Mouse (Mus musculus) thymus, adult 2 months (tissue): ENCODE measurements at regions not wholly inside any gene's neighbourhood (a gene's known extent, or its start where the extent isn't known, plus 50 kb on each side); places are given as distances from the start of the nearest gene placed in this dataset.

Experiments used
- DNase-seq: peaks from one replicate; pipeline ENCODE4 v3.0.0; 2021
- H3K27ac ChIP-seq: fragments of 200-500 bp; 2 replicates; pipeline ENCODE4 v1.5.1; 2012; ENCODE audit warnings: low read length, control low read depth; ENCODE audit not compliant: control insufficient read depth, insufficient read depth
- H3K27me3 ChIP-seq: fragments of 200-500 bp; 2 replicates; pipeline ENCODE4 v1.6.1; 2012; ENCODE audit warnings: mild to moderate bottlenecking, low read length, moderate library complexity, mixed read lengths; ENCODE audit not compliant: control insufficient read depth, insufficient read depth
- H3K36me3 ChIP-seq: fragments of 200-500 bp; 2 replicates; pipeline ENCODE4 v1.6.1; 2012; ENCODE audit warnings: mild to moderate bottlenecking, low read length, moderate library complexity; ENCODE audit not compliant: control insufficient read depth, insufficient read depth
- H3K4me1 ChIP-seq: fragments of 200-500 bp; replicated peaks from 2 replicates; pipeline ENCODE4 v1.6.1; 2012; ENCODE audit warnings: low read length; ENCODE audit not compliant: control insufficient read depth, insufficient read depth
- H3K4me3 ChIP-seq: fragments of 200-500 bp; 2 replicates; pipeline ENCODE4 v1.5.1; 2012; ENCODE audit warnings: mild to moderate bottlenecking, low read length, control low read depth, moderate library complexity; ENCODE audit not compliant: control insufficient read depth, insufficient read depth
- CTCF ChIP-seq: fragments of 200-500 bp; IDR thresholded peaks from 2 replicates; pipeline ENCODE4 v1.5.1; 2012; ENCODE audit warnings: mild to moderate bottlenecking, control low read depth, low read length, moderate library complexity, borderline replicate concordance; ENCODE audit not compliant: control insufficient read depth, poor library complexity, insufficient read depth; ENCODE audit errors: extremely low read depth
- POLR2A ChIP-seq: fragments of 200-500 bp; IDR thresholded peaks from 2 replicates; pipeline ENCODE4 v1.6.1; 2012; ENCODE audit warnings: mild to moderate bottlenecking, low read length, control low read depth, moderate library complexity; ENCODE audit not compliant: control insufficient read depth, poor library complexity, insufficient read depth; ENCODE audit errors: extremely low read depth
- WGBS: fragments of 180-500 bp; shearing (Covaris S2); methylation state at CpG from one replicate; pipeline ENCODE4 v1.1.7; 2018; 5-methylcytosine and 5-hydroxymethylcytosine counted together

DNA sequence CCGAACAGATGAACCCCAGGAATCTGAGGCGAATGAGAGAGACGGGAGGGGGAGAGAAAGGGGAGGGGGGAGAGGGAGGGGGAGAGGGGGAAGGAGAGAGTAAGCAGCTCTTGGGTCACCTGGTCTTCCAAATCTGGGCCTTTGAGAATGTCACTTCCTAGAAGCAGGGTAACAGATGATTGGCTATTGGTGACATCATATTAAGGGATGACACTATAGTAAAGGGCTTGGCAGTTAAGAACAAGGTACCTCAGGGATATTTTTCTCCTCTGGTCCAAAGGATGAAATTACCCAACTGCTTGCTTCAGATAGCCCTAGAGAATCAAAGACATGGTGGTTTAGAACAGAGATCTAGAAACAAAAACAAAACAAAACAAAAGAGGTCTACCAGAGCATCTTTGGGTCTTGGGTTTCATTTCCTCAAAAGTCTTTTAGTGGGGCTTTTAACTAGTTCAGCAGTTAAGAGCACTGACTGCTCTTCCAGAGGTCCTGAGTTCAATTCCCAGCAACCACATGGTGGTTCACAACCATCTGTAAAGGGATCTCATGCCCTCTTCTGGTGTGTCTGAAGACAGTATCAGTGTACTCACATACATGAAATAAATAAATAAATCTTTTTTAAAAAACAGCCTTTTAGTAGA, 97.6 kb upstream of the Gnao1 start:
- TF ChIP-seq POLR2A (no peak), CTCF (no peak)
- Histone ChIP-seq H3K27ac (no peak overlapping the region), H3K36me3 (no peaks in the 10 kb centered on the region), H3K27me3 (no peaks in the 10 kb centered on the region), H3K4me3 (no peak overlapping the region), H3K4me1 (no peaks in the 10 kb centered on the region)
- DNase-seq = no peak
- WGBS = 90% methylated on average over 3 of the region's 3 CpGs

GRCm38 (mm10) chr8:93713221-93713620, 96.5 kb upstream of the Gnao1 start:
- H3K27me3 ChIP-seq = no peaks in the 10 kb centered on the region
- no peak overlapping the region for H3K27ac ChIP-seq
- no peaks in the 10 kb centered on the region for H3K4me1 ChIP-seq
- DNase-seq = no peak
- H3K36me3 ChIP-seq = no peaks in the 10 kb centered on the region
- no peak overlapping the region for H3K4me3 ChIP-seq
- TF ChIP-seq CTCF = no peak
- no peak for TF ChIP-seq POLR2A
- WGBS = 64% methylated on average over 2 of the region's 2 CpGs

GRCm38 (mm10) chr8:93724896-93725489, 84.8 kb upstream of the Gnao1 start:
- DNase-seq = no peak
- Histone ChIP-seq H3K27ac (no peak overlapping the region), H3K4me3 (no peak overlapping the region), H3K27me3 (no peaks in the 10 kb centered on the region), H3K4me1 (no peaks in the 10 kb centered on the region), H3K36me3 (no peaks in the 10 kb centered on the region)
- TF ChIP-seq CTCF = no peak
- TF ChIP-seq POLR2A = no peak
- 92% methylated on average over 15 of the region's 15 CpGs for WGBS

DNA sequence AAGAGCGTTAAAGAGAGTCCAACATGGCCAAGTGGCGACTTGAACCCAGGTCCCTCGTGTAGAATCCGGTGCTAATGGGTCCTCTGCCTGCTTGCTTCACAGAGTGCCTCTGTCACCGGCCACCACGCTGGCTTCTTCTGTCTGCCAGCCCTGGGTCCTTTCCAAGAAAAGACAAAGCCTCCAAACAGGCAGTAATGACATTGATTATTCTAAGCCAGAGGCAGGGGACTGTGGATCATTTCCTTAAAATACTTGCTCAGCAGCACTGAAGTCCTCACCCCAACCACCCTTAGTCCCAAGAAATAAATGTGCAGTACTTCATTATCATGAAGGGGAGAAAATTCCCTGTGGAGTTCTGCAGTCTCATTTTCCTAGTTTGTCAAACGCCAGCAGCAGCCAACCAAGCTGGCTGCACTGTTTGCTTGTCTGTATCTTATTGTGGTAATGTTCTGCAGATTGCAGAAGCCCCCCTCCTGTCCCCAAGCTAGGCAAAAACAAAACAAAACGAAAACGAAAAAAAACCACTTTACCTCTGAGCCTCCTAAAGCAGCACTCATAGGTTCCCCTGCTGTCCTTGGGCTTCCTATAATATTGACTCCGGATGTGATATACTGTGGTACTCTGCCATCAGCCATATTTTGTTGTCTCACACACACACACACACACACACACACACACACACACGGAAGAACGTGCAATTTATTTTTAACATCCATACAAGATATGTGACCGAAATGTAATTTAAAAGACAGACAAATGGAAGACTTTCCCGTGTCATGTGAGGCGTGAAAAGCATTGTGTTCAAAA, 80.4 kb upstream of the Gnao1 start:
- no peak for TF ChIP-seq CTCF
- no peak for TF ChIP-seq POLR2A
- Histone ChIP-seq H3K27ac (no peak overlapping the region), H3K36me3 (no peaks in the 10 kb centered on the region), H3K27me3 (no peaks in the 10 kb centered on the region), H3K4me1 (no peaks in the 10 kb centered on the region), H3K4me3 (no peak overlapping the region)
- DNase-seq = no peak
- WGBS = 87% methylated on average over 15 of the region's 15 CpGs

DNA sequence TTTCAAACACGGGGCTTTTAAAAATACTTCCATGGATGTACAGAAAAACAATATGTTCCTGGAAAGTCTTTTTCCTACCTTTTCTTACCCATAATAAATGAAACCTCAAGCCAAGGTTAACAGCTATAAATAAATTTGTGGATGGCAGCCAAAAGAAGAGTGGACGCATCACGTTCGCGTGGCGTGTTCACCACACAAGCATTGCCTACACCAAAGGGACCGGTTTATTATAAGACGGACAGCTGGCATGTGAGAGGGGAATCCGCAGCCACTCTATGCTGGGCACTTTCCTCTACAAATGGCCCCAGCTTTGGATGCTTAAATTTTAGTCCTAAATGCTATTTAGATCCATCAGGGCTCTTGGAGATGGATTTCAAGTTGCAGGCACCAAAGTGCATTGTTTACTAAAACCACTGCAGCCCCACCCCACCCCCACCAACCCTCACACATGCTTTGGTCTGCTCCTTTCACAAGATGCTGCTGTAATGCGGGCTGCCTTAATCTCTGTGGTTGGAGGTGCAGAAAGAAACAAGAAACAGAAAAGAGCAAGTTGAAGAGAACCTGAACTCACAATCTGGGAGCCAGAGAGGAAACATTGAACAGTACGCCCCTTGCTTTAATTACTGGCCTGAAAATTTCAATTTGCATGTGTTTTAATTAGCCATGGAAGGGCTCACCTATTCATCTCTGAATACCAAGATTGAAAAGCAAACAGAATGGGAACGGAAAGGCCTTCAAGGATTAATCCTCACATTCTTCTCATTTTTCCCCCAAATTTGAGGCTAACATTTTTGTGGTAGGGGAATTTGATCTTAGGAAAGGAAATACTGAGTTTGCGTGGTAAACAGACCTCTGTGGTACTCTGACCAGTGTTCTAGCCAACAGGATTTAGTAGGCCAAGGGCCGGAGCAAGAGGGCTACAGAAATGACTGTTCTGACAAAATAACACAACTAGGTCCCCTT, 78.7 kb upstream of the Gnao1 start:
- WGBS = 93% methylated on average over 14 of the region's 14 CpGs
- H3K27ac ChIP-seq = no peak overlapping the region
- H3K36me3 ChIP-seq = no peaks in the 10 kb centered on the region
- DNase-seq = no peak
- no peak for TF ChIP-seq POLR2A
- no peak for TF ChIP-seq CTCF
- H3K4me1 ChIP-seq = no peaks in the 10 kb centered on the region
- no peaks in the 10 kb centered on the region for H3K27me3 ChIP-seq
- H3K4me3 ChIP-seq = no peak overlapping the region

DNA sequence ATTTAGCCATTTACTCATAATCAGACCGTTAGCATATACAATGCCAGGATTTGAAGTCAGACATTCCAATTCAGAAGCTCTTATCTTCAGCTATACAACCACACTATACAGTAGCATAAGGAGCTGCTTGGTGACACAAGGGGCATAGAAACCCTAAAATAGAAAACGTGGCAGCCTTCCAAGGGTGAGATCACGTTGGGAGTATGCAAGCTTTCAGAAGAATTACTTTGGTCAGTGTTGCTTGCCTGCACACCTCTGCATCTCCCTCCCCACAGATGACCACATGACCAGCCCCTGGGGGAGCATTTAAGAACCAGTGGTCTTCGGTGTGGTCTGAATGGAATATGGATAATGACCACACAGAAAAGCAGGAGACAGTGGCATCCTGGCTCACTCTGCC, 74.9 kb upstream of the Gnao1 start:
- Histone ChIP-seq H3K4me1 (no peaks in the 10 kb centered on the region), H3K27ac (no peak overlapping the region), H3K36me3 (no peaks in the 10 kb centered on the region), H3K4me3 (no peak overlapping the region), H3K27me3 (no peaks in the 10 kb centered on the region)
- TF ChIP-seq CTCF (no peak), POLR2A (no peak)
- WGBS = 75% methylated on average over 4 of the region's 4 CpGs
- no peak for DNase-seq
